Mouse (Mus musculus) layer of hippocampus, adult 18-20 months (tissue): ENCODE results near the gene Irgq. TPM values are rescaled to one million over a fixed set of nuclear protein-coding genes. Genes with fewer than 3 reads are reported as not detected.

Source experiments
- total RNA-seq, 2 experiments: library from RNA; stranded (reverse); gene quantifications; 2 replicates each; pipeline ENCODE4 v1.2.3; 2021

The Irgq gene
- total RNA-seq, 2 experiments from 2014 or later, result 62.1 to 63.3 TPM

Other genes with a start within 250 kb of the Irgq start
- gene Zfp61, start 229.5 kb upstream of the Irgq start, total RNA-seq, result 10 to 100 TPM; 19.8 to 24.9 TPM
- 10 to 100 TPM; 12.1 to 12.7 TPM for gene Zfp94, start 214.0 kb upstream of the Irgq start, total RNA-seq
- not detected for gene Tescl, start 196.8 kb upstream of the Irgq start, total RNA-seq
- gene Lypd5, start 181.5 kb upstream of the Irgq start, total RNA-seq, result not detected
- under 1 TPM; 0.36 to 0.72 TPM for gene Kcnn4, start 160.4 kb upstream of the Irgq start, total RNA-seq
- gene Smg9, start 131.1 kb upstream of the Irgq start, total RNA-seq, result 10 to 100 TPM; 33.2 to 34.8 TPM
- not detected for gene Irgc1, start 78.4 kb upstream of the Irgq start, total RNA-seq
- gene Plaur, start 68.2 kb upstream of the Irgq start, total RNA-seq, result under 1 TPM; 0.54 to 0.91 TPM
- 100 to 1,000 TPM; 136 to 141 TPM for gene Cadm4, start 48.7 kb upstream of the Irgq start, total RNA-seq
- gene Zfp428, start 23.7 kb upstream of the Irgq start, total RNA-seq, result 10 to 100 TPM; 40.0 to 45.4 TPM
- gene AC161166.1, start 18.2 kb upstream of the Irgq start, total RNA-seq, result not detected
- not detected for gene Pinlyp, start 15.4 kb downstream of the Irgq start, total RNA-seq
- 10 to 100 TPM; 36.8 to 43.4 TPM for gene Xrcc1, start 15.6 kb downstream of the Irgq start, total RNA-seq
- gene Ethe1, start 56.9 kb downstream of the Irgq start, total RNA-seq, result 10 to 100 TPM; 11.8 to 13.3 TPM
- gene Zfp575, start 57.0 kb downstream of the Irgq start, total RNA-seq, result 1 to 10 TPM; 5.7 TPM
- gene Phldb3, start 80.1 kb downstream of the Irgq start, total RNA-seq, result under 1 TPM; 0.17 to 0.63 TPM
- gene Lypd3, start 105.9 kb downstream of the Irgq start, total RNA-seq, result 1 to 10 TPM in 1 of 2 experiments, under 1 TPM in 1; 0.57 to 1.3 TPM
- not detected for gene Tex101, start 146.0 kb downstream of the Irgq start, total RNA-seq
- not detected for gene BC049730, start 178.6 kb downstream of the Irgq start, total RNA-seq
- gene Gm4763, start 196.2 kb downstream of the Irgq start, total RNA-seq, result not detected
- under 1 TPM; 0.13 to 0.15 TPM for gene Cd177, start 229.6 kb downstream of the Irgq start, total RNA-seq
- gene Ceacam10, start 246.5 kb downstream of the Irgq start, total RNA-seq, result not detected